Mouse (Mus musculus): ENCODE measurements around the gene Kdm5b.

The Kdm5b gene

GRCm38 (mm10) chr1:134651268-134651850, 91.4 kb downstream of the Kdm5b start:
- no peak for DNase-seq

GRCm38 (mm10) chr1:134651851-134652398, 92.0 kb downstream of the Kdm5b start:
- no peak for DNase-seq

GRCm38 (mm10) chr1:134653603-134654257, 93.8 kb downstream of the Kdm5b start:
- DNase-seq: no peak

DNA sequence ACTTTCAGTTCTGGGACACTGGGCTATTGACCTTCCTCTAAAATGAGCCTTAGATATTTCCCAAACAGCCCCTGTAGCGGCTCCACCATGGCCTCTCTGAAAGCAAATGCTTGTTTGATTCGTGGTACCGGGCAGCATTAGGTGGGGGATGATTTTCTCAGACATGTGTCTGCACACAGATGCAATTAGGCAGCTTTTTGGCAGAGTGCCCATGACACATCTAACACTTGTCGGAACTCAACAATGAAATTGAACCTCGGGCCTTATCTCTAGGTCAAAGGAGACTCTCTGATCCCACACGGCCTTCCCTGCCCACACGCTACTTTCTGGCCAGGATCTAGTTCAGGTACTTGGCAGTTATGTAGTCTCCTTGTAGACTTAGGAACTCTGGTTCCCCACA, 98.9 kb downstream of the Kdm5b start:
- DNase-seq: no peak

DNA sequence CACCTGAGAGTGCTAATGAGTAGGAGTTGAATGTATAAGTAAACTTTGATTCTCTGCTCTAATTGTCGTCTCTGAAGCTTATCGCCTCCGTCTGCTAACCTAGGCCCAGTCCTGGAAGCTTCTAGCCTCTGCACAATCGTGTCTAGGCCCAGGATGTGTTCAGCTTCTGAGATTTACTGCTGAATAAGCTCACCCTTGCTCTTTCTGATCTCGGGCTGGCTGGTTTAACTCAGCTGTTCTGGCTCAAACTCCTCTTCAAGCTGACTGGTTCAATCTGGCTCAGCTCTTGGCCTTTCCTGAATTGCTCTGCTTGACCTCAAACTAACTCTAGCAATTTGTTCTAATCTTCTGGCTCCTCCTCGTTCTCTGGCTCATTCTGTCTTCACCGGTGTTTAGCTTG, 100.2 kb downstream of the Kdm5b start:
- DNase-seq: no peak

DNA sequence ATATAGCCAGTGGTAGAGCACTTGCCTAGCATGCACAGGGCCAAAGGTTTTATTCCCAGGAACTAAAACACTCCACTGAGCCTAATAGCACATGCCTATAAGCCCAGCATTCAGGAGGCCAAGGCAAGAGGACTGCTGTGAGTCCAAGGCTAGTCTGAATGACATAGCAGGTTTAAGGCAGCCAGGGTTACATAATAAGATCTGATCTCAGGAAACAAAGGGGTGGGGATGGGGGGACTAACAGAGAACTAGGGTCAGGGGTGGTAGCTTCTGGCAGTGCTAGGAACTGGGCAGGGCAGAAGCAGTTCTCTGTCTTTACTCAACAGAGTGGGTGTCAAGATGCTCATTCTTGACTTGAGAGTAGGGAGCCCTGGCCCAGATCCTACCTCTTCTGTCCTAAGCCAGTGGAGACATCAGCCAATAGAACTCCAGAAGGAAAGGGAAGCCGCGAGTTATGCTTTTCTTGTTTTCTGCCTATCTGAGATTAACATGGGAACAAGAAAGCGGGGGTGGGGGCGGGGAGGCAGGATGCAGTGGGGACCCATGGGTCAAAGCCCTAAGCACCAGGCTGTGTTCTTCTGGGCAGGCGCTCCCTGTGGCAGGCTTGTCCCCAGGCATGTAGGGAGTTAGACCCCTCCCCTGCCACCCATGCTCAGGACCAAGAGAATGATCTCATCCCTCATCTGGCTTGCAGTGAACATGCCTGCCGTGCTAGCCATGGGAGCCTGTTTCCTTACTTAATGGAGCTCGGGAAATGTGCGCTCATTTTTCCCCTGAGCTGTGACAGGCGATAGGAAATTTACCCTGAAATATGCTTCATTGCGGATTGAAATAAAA, 111.5 kb downstream of the Kdm5b start:
- no peak for DNase-seq

DNA sequence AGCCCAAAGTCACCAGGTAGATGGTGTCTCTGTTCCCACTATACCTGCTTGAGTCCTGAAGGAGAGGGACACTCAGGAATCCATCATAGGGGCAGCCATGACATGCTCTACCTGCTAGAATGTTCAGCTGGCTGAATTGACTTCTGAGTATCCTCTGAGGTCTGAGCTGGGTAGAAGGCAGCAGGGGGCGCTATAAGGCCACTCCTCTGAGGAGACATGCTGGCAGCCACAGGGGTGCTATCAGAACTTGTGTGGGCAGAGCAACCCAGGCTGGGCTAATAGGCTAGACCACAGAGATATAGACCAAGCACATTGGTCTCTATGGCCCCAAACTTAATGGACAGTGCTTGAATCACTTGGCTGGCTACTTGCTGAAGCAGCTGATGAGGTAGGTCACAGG, 114.3 kb downstream of the Kdm5b start:
- no peak for DNase-seq

- DNase-seq: no peak
These were observed 119.5 kb downstream of the Kdm5b start for GRCm38 (mm10) chr1:134679445-134679844.

DNA sequence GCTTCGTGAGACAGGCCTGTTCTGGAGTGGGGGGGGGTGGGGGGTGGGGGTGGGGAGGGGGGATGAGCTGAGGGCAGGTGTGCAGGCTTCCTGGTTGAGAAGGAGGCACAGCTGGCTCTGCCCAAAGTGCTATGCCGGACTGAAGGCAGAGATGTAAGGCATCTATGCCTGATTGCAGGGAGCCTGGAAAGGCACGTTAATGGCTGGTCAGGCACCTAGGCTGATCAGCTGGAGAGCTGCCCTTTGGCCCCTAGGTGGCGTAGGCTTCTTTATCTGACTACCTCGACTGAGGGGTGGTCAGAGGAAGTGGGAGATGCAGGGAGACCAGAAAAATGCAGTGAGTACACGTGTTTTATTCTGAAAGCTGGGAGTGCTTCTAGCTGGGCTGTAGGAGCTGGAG, 120.6 kb downstream of the Kdm5b start:
- no peak for DNase-seq

DNA sequence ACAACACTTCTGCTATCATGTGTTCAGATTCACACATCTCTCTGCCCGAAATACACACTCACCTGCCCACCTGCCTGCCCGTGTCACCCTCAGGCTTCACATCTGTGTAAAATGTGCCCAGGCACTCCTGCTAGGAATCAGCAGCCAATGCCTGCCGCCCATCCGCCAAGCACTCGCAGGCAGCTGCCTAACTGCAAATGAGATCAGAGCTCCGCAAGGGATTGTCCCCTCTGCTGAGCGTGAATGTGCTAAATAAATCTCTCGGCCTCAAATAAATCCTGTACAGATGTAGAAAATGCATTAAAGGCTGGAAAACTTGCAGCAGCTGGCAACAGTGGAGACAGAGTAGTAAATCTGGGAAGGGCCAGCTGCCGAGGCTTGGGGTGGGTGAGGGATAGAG, 122.5 kb downstream of the Kdm5b start:
- no peak for DNase-seq
